Mouse (Mus musculus): ENCODE measurements around the gene Mthfd1. TPM values are rescaled to one million over a fixed set of nuclear protein-coding genes. Genes with fewer than 3 reads are reported as not detected.

The Mthfd1 gene
- polyA plus RNA-seq, 1 experiment from 2014 or later, result 37.3 TPM

DNA sequence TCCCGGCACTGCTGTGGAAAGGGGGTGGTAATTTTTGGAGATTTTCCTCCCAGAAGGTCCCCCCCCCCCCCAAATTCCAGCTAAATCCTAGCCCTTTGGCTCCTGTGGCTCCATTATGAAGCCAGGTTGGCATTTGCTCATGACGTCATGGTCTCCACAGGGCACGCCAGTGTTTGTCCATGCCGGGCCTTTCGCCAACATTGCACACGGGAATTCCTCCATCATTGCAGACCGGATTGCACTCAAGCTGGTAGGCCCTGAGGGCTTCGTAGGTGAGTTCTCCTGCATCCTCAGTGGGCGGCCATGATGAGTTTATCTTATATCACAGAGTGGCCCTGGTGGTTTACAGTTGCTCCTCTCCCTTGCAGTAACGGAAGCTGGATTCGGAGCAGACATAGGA lies 48.4 kb downstream of the Mthfd1 start:
- no peak overlapping the region for H3K4me3 ChIP-seq (ENCODE audit: control insufficient read depth in 1 of 2, insufficient read depth in 1 of 2, low read depth in 1 of 2, low read length in 2 of 2)
- WGBS, result 90% methylated on average over 11 of the region's 11 CpGs
- no peaks in the 10 kb centered on the region for H3K27me3 ChIP-seq (ENCODE audit: control insufficient read depth, insufficient read depth, low read length)
- H3K36me3 ChIP-seq (ENCODE audit: control insufficient read depth, insufficient read depth, low read length), result peaks cover 51% of the 10 kb centered on the region
- no peak overlapping the region for H3K27ac ChIP-seq (replicated peaks in 1 of 2; ENCODE audit: control insufficient read depth in 1 of 2, insufficient read depth in 1 of 2, low read depth in 2 of 2, low read length in 2 of 2)
- no peaks in the 10 kb centered on the region for H3K9me3 ChIP-seq (ENCODE audit: control insufficient read depth, low read length)
- H3K9ac ChIP-seq (ENCODE audit: low read length), result no peak overlapping the region
- H3K4me2 ChIP-seq (ENCODE audit: low read length), result no peak overlapping the region
- no peak for ATAC-seq (ENCODE audit: insufficient number of reproducible peaks, insufficient read depth, low FRiP score, low read depth)
- peaks cover 17 to 26% of the 10 kb centered on the region in 2 experiments for H3K4me1 ChIP-seq (ENCODE audit: control insufficient read depth in 2 of 2, insufficient read depth in 2 of 2, low read length in 2 of 2)

- H3K4me2 ChIP-seq (ENCODE audit: low read length), result no peak overlapping the region
- H3K27me3 ChIP-seq (ENCODE audit: control insufficient read depth, insufficient read depth, low read length), result no peaks in the 10 kb centered on the region
- no peak for ATAC-seq (ENCODE audit: insufficient number of reproducible peaks, insufficient read depth, low FRiP score, low read depth)
- no peaks in the 10 kb centered on the region for H3K9me3 ChIP-seq (ENCODE audit: control insufficient read depth, low read length)
- H3K4me3 ChIP-seq (ENCODE audit: control insufficient read depth in 1 of 2, insufficient read depth in 1 of 2, low read depth in 1 of 2, low read length in 2 of 2), result no peak overlapping the region
- H3K4me1 ChIP-seq (ENCODE audit: control insufficient read depth in 2 of 2, insufficient read depth in 2 of 2, low read length in 2 of 2), result peaks cover 17 to 22% of the 10 kb centered on the region in 2 experiments
- 55% methylated on average over 4 of the region's 4 CpGs for WGBS
- peaks cover 44% of the 10 kb centered on the region for H3K36me3 ChIP-seq (ENCODE audit: control insufficient read depth, insufficient read depth, low read length)
- H3K27ac ChIP-seq (replicated peaks in 1 of 2; ENCODE audit: control insufficient read depth in 1 of 2, insufficient read depth in 1 of 2, low read depth in 2 of 2, low read length in 2 of 2), result no peak overlapping the region
- H3K9ac ChIP-seq (ENCODE audit: low read length), result no peak overlapping the region
Measured at GRCm38 (mm10) chr12:76304199-76304598, 49.1 kb downstream of the Mthfd1 start.

DNA sequence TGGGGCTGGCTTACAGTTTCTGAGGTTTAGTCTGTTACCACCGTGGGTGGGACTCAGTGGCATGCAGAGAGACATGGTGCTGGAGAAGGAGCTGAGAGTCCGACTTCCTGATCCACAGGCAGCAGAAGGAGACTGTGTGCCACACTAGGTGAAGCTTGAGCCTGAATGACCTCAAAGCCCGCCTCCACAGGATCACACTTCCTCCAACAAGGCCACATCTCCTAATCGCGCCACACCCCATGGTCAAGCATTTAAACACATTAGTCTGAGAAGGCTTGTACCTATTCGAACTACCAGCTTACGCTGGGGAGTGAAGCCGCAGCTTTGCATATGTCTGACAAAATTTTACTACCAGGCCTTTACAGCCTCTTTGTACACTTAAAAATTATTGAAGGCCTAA lies 50.0 kb downstream of the Mthfd1 start:
- Histone ChIP-seq H3K36me3 (ENCODE audit: control insufficient read depth, insufficient read depth, low read length) (peaks cover 37% of the 10 kb centered on the region), H3K27ac (replicated peaks in 1 of 2; ENCODE audit: control insufficient read depth in 1 of 2, insufficient read depth in 1 of 2, low read depth in 2 of 2, low read length in 2 of 2) (no peak overlapping the region), H3K9ac (ENCODE audit: low read length) (no peak overlapping the region), H3K27me3 (ENCODE audit: control insufficient read depth, insufficient read depth, low read length) (no peaks in the 10 kb centered on the region), H3K4me2 (ENCODE audit: low read length) (no peak overlapping the region), H3K4me3 (ENCODE audit: control insufficient read depth in 1 of 2, insufficient read depth in 1 of 2, low read depth in 1 of 2, low read length in 2 of 2) (no peak overlapping the region), H3K4me1 (ENCODE audit: control insufficient read depth in 2 of 2, insufficient read depth in 2 of 2, low read length in 2 of 2) (peaks cover 18 to 19% of the 10 kb centered on the region in 2 experiments; a peak in 3 of 4 replicates), H3K9me3 (ENCODE audit: control insufficient read depth, low read length) (no peaks in the 10 kb centered on the region)
- ATAC-seq (ENCODE audit: insufficient number of reproducible peaks, insufficient read depth, low FRiP score, low read depth), result no peak
- 91% methylated on average over 8 of the region's 8 CpGs for WGBS

- no peak overlapping the region for H3K9ac ChIP-seq (ENCODE audit: low read length)
- H3K27me3 ChIP-seq (ENCODE audit: control insufficient read depth, insufficient read depth, low read length), result no peaks in the 10 kb centered on the region
- no peak overlapping the region for H3K4me3 ChIP-seq (ENCODE audit: control insufficient read depth in 1 of 2, insufficient read depth in 1 of 2, low read depth in 1 of 2, low read length in 2 of 2)
- no peak for ATAC-seq (ENCODE audit: insufficient number of reproducible peaks, insufficient read depth, low FRiP score, low read depth)
- WGBS, result 56% methylated on average over 9 of the region's 9 CpGs
- H3K27ac ChIP-seq (replicated peaks in 1 of 2; ENCODE audit: control insufficient read depth in 1 of 2, insufficient read depth in 1 of 2, low read depth in 2 of 2, low read length in 2 of 2), result peak overlapping the region; percentile 18 to 55
- H3K4me2 ChIP-seq (ENCODE audit: low read length), result no peak overlapping the region
- H3K9me3 ChIP-seq (ENCODE audit: control insufficient read depth, low read length), result no peaks in the 10 kb centered on the region
- H3K4me1 ChIP-seq (ENCODE audit: control insufficient read depth in 2 of 2, insufficient read depth in 2 of 2, low read length in 2 of 2), result peaks cover 28 to 29% of the 10 kb centered on the region in 2 experiments
- H3K36me3 ChIP-seq (ENCODE audit: control insufficient read depth, insufficient read depth, low read length), result peaks cover 25% of the 10 kb centered on the region
Measured at GRCm38 (mm10) chr12:76306852-76307561, 51.9 kb downstream of the Mthfd1 start.

- Histone ChIP-seq H3K4me2 (ENCODE audit: low read length) (no peak overlapping the region), H3K4me1 (ENCODE audit: control insufficient read depth in 2 of 2, insufficient read depth in 2 of 2, low read length in 2 of 2) (peaks cover 28 to 29% of the 10 kb centered on the region in 2 experiments), H3K4me3 (ENCODE audit: control insufficient read depth in 1 of 2, insufficient read depth in 1 of 2, low read depth in 1 of 2, low read length in 2 of 2) (no peak overlapping the region), H3K9me3 (ENCODE audit: control insufficient read depth, low read length) (no peaks in the 10 kb centered on the region), H3K9ac (ENCODE audit: low read length) (no peak overlapping the region), H3K36me3 (ENCODE audit: control insufficient read depth, insufficient read depth, low read length) (peaks cover 26% of the 10 kb centered on the region), H3K27ac (replicated peaks in 1 of 2; ENCODE audit: control insufficient read depth in 1 of 2, insufficient read depth in 1 of 2, low read depth in 2 of 2, low read length in 2 of 2) (peak overlapping the region; percentile 46 to 58), H3K27me3 (ENCODE audit: control insufficient read depth, insufficient read depth, low read length) (no peaks in the 10 kb centered on the region)
- 22% methylated on average over 9 of the region's 9 CpGs for WGBS
- 0 out of 2 replicates have a peak, but pooled peaks have one; percentile 27 for ATAC-seq (ENCODE audit: insufficient number of reproducible peaks, insufficient read depth, low FRiP score, low read depth)
Measured at GRCm38 (mm10) chr12:76307964-76308363, 52.9 kb downstream of the Mthfd1 start.

DNA sequence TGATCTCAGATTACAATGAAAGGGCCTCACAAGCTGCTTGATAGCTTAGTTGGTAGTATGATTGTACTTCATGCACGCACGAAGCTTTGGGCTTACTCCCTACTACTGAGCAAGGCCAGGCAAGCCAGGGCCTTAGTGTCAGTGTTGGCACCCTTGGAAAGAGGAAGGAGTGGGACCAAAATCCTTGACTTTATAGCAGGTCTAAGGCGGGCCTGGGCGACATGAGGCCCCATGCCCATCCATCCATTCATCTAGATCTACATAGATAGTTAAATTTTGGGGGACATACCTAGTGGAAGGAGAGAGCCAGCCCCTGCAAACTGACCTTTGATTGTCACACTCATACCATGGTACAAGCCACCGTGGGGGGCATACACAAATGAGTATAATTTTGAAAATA lies 53.3 kb downstream of the Mthfd1 start:
- Histone ChIP-seq H3K27me3 (ENCODE audit: control insufficient read depth, insufficient read depth, low read length) (no peaks in the 10 kb centered on the region), H3K9me3 (ENCODE audit: control insufficient read depth, low read length) (no peaks in the 10 kb centered on the region), H3K27ac (replicated peaks in 1 of 2; ENCODE audit: control insufficient read depth in 1 of 2, insufficient read depth in 1 of 2, low read depth in 2 of 2, low read length in 2 of 2) (peak overlapping the region; percentile 58 to 82), H3K4me3 (ENCODE audit: control insufficient read depth in 1 of 2, insufficient read depth in 1 of 2, low read depth in 1 of 2, low read length in 2 of 2) (no peak overlapping the region), H3K4me1 (ENCODE audit: control insufficient read depth in 2 of 2, insufficient read depth in 2 of 2, low read length in 2 of 2) (peaks cover 28 to 29% of the 10 kb centered on the region in 2 experiments), H3K9ac (ENCODE audit: low read length) (no peak overlapping the region), H3K36me3 (ENCODE audit: control insufficient read depth, insufficient read depth, low read length) (peaks cover 25% of the 10 kb centered on the region), H3K4me2 (ENCODE audit: low read length) (no peak overlapping the region)
- ATAC-seq (ENCODE audit: insufficient number of reproducible peaks, insufficient read depth, low FRiP score, low read depth), result no peak
- 77% methylated on average over 5 of the region's 5 CpGs for WGBS

- Histone ChIP-seq H3K9ac (ENCODE audit: low read length) (no peak overlapping the region), H3K36me3 (ENCODE audit: control insufficient read depth, insufficient read depth, low read length) (peaks cover 31% of the 10 kb centered on the region), H3K27me3 (ENCODE audit: control insufficient read depth, insufficient read depth, low read length) (no peaks in the 10 kb centered on the region), H3K4me3 (ENCODE audit: control insufficient read depth in 1 of 2, insufficient read depth in 1 of 2, low read depth in 1 of 2, low read length in 2 of 2) (no peak overlapping the region), H3K4me1 (ENCODE audit: control insufficient read depth in 2 of 2, insufficient read depth in 2 of 2, low read length in 2 of 2) (peaks cover 28 to 29% of the 10 kb centered on the region in 2 experiments), H3K4me2 (ENCODE audit: low read length) (no peak overlapping the region), H3K9me3 (ENCODE audit: control insufficient read depth, low read length) (no peaks in the 10 kb centered on the region), H3K27ac (replicated peaks in 1 of 2; ENCODE audit: control insufficient read depth in 1 of 2, insufficient read depth in 1 of 2, low read depth in 2 of 2, low read length in 2 of 2) (no peak overlapping the region)
- 73% methylated on average over 6 of the region's 6 CpGs for WGBS
- no peak for ATAC-seq (ENCODE audit: insufficient number of reproducible peaks, insufficient read depth, low FRiP score, low read depth)
Measured at GRCm38 (mm10) chr12:76310007-76310406, 54.9 kb downstream of the Mthfd1 start.

DNA sequence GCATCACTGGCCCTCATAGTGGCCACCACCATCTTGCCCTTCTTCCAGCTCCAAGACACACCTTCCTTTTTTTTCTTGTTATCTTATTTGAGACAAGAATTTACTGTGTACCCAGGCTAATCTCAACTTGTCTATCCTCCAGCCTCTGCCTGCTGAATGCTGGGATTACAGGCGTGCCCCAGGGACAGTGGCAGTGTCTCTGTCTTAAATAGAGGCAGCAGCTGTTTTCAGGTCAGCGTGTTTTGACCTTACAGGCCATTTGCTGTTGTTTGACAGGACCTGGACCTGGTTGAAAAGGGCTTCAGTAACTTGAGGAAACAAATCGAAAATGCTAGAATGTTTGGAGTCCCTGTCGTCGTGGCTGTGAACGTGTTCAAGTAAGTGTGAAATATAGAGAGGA lies 55.5 kb downstream of the Mthfd1 start:
- no peak overlapping the region for H3K4me2 ChIP-seq (ENCODE audit: low read length)
- peaks cover 30% of the 10 kb centered on the region for H3K36me3 ChIP-seq (ENCODE audit: control insufficient read depth, insufficient read depth, low read length)
- H3K4me3 ChIP-seq (ENCODE audit: control insufficient read depth in 1 of 2, insufficient read depth in 1 of 2, low read depth in 1 of 2, low read length in 2 of 2), result no peak overlapping the region
- peaks cover 28 to 29% of the 10 kb centered on the region in 2 experiments for H3K4me1 ChIP-seq (ENCODE audit: control insufficient read depth in 2 of 2, insufficient read depth in 2 of 2, low read length in 2 of 2)
- H3K9me3 ChIP-seq (ENCODE audit: control insufficient read depth, low read length), result no peaks in the 10 kb centered on the region
- no peak overlapping the region for H3K27ac ChIP-seq (replicated peaks in 1 of 2; ENCODE audit: control insufficient read depth in 1 of 2, insufficient read depth in 1 of 2, low read depth in 2 of 2, low read length in 2 of 2)
- no peaks in the 10 kb centered on the region for H3K27me3 ChIP-seq (ENCODE audit: control insufficient read depth, insufficient read depth, low read length)
- 60% methylated on average over 6 of the region's 6 CpGs for WGBS
- ATAC-seq (ENCODE audit: insufficient number of reproducible peaks, insufficient read depth, low FRiP score, low read depth), result no peak
- no peak overlapping the region for H3K9ac ChIP-seq (ENCODE audit: low read length)
